In genomic region chr11:58957226-58957914, GRCm38 (mm10) we compare ENCODE assay signal across 8 mouse cellular contexts. TPM values are rescaled to one million over a fixed set of nuclear protein-coding genes. Genes with fewer than 3 reads are reported as not detected.
DNase-seq lines count a peak whose midpoint lies in the region; ATAC-seq lines count a peak whose summit lies in the region.

No protein-coding gene starts in this region.

- ATAC-seq in heart, embryonic 13.5 days (ENCODE audit: extremely low read depth, insufficient number of reproducible peaks, low FRiP score, low TSS enrichment): no peak
- no peak for ATAC-seq in forebrain, embryonic 15.5 days (replicated peaks)

- peaks cover 14% of the 10 kb centered on the region for H3K27me3 ChIP-seq in heart, embryonic 13.5 days (replicated peaks)
- H3K27me3 ChIP-seq in forebrain, embryonic 15.5 days: no peaks in the 10 kb centered on the region

- H3K9ac ChIP-seq in heart, embryonic 13.5 days: peak overlapping the region; percentile 96
- peak overlapping the region; percentile 100 for H3K9ac ChIP-seq in forebrain, embryonic 15.5 days (replicated peaks)

- no peak overlapping the region for H3K27ac ChIP-seq in heart, embryonic 13.5 days (replicated peaks)
- H3K27ac ChIP-seq in brown adipose tissue, adult 24 weeks (replicated peaks; ENCODE audit: low read depth, low read length): no peak overlapping the region
- H3K27ac ChIP-seq in forebrain, embryonic 15.5 days (replicated peaks): peak overlapping the region; percentile 47
- 0 out of 2 replicates have a peak overlapping the region, but pooled peaks have one; percentile 89 for H3K27ac ChIP-seq in macrophage

- H3K4me3 ChIP-seq in heart, embryonic 13.5 days: peak overlapping the region; percentile 76
- peak overlapping the region; percentile 9; the same call in 1 of the 2 replicates for H3K4me3 ChIP-seq in brown adipose tissue, adult 24 weeks (ENCODE audit: insufficient read depth, low read depth, low read length)
- H3K4me3 ChIP-seq in forebrain, embryonic 15.5 days: peak overlapping the region; percentile 99
- H3K4me3 ChIP-seq in macrophage (ENCODE audit: inconsistent target): peak overlapping the region; percentile 95

- WGBS in heart, embryonic 13.5 days: 82% methylated on average over 5 of the region's 5 CpGs
- 72% methylated on average over 5 of the region's 5 CpGs for WGBS in forebrain, embryonic 15.5 days
- 95% methylated on average over 5 of the region's 5 CpGs for WGBS in macrophage (ENCODE audit: missing documents)

- peaks cover 44% of the 10 kb centered on the region for H3K4me1 ChIP-seq in heart, embryonic 13.5 days
- H3K4me1 ChIP-seq in brown adipose tissue, adult 24 weeks (ENCODE audit: control insufficient read depth, insufficient read depth, insufficient read length, low read length): peaks cover 8% of the 10 kb centered on the region; the same call in 1 of the 2 replicates
- peaks cover 51% of the 10 kb centered on the region for H3K4me1 ChIP-seq in forebrain, embryonic 15.5 days

- H3K4me2 ChIP-seq in heart, embryonic 13.5 days: peak overlapping the region; percentile 97
- H3K4me2 ChIP-seq in forebrain, embryonic 15.5 days (replicated peaks): peak overlapping the region; percentile 79

- peaks cover 33% of the 10 kb centered on the region for H3K79me2 ChIP-seq in macrophage (ENCODE audit: inconsistent target)

- no peak for DNase-seq in heart, adult 9 months (ENCODE audit: low spot score in 2 of 2)
- no peak for DNase-seq in adrenal gland, adult (ENCODE audit: inconsistent age in 2 of 2, low spot score in 1 of 2)
- DNase-seq in right cerebral cortex, postnatal 14 days: no peak
- no peak for DNase-seq in kidney, postnatal 10 days

- H3K36me3 ChIP-seq in heart, embryonic 13.5 days: peaks cover 16% of the 10 kb centered on the region
- H3K36me3 ChIP-seq in forebrain, embryonic 15.5 days: no peaks in the 10 kb centered on the region
- H3K36me3 ChIP-seq in macrophage (ENCODE audit: inconsistent target): peaks cover 7% of the 10 kb centered on the region; the same call in 1 of the 2 replicates

- peaks cover 9% of the 10 kb centered on the region; the same call in 1 of the 2 replicates for H3K9me3 ChIP-seq in heart, embryonic 13.5 days
- H3K9me3 ChIP-seq in forebrain, embryonic 15.5 days: no peaks in the 10 kb centered on the region

RNA-seq across cellular contexts. Expression of gene Hist3h2a, which starts 2.9 kb away (rescaled TPM):
- 26.4 and 28.5 TPM in 2 replicates for polyA plus RNA-seq in heart, embryonic 13.5 days (2015; fragmentation: Nextera tagmentation; extraction: Ambion mirVana)
- 8.2 and 12.4 TPM in 2 replicates for polyA plus RNA-seq in brown adipose tissue, adult 24 weeks (2012; ENCODE audit: insufficient read depth, insufficient read length, missing spikeins)
- 155 and 160 TPM in 2 replicates for polyA plus RNA-seq in forebrain, embryonic 15.5 days (2015; fragmentation: Nextera tagmentation; extraction: Ambion mirVana)
- total RNA-seq in macrophage (2018; cell fraction: chromatin; rRNA removed): 100 to 1,000 TPM in 5 of 26 experiments, 10 to 100 TPM in 18, 1 to 10 TPM in 3; 6.6 to 134 (median 27.4) TPM
- 10 to 100 TPM; 19.1 to 74.1 (median 48.6) TPM for total RNA-seq in macrophage (2018; cell fraction: cytosol; rRNA removed)
- total RNA-seq in macrophage (2018; cell fraction: nucleus; rRNA removed): 100 to 1,000 TPM in 5 of 26 experiments, 10 to 100 TPM in 21; 14.1 to 225 (median 52.5) TPM
- 16.2 to 56.9 TPM (median 24.3 TPM) in 3 replicates for polyA plus RNA-seq in macrophage (2018)

RNA-seq across cellular contexts. Expression of gene Trim17, which starts 2.9 kb away (rescaled TPM):
- polyA plus RNA-seq in heart, embryonic 13.5 days (2015; fragmentation: Nextera tagmentation; extraction: Ambion mirVana): 0.43 and 0.76 TPM in 2 replicates
- not detected in 2 replicates for polyA plus RNA-seq in brown adipose tissue, adult 24 weeks (2012; ENCODE audit: insufficient read depth, insufficient read length, missing spikeins)
- 1.9 and 2.7 TPM in 2 replicates for polyA plus RNA-seq in forebrain, embryonic 15.5 days (2015; fragmentation: Nextera tagmentation; extraction: Ambion mirVana)
- 1 to 10 TPM in 3 of 26 experiments, under 1 TPM in 18, not detected in 5; 0.25 to 1.5 (median 0.54) TPM for total RNA-seq in macrophage (2018; cell fraction: chromatin; rRNA removed)
- under 1 TPM in 25 of 26 experiments, not detected in 1; 0.04 to 0.30 (median 0.11) TPM for total RNA-seq in macrophage (2018; cell fraction: cytosol; rRNA removed)
- under 1 TPM in 24 of 26 experiments, not detected in 2; 0.16 to 0.98 (median 0.52) TPM for total RNA-seq in macrophage (2018; cell fraction: nucleus; rRNA removed)
- 0.07 to 0.14 TPM in 2 of 3 replicates, not detected in the other for polyA plus RNA-seq in macrophage (2018)

RNA-seq across cellular contexts. Expression of gene Hist3h2ba, which starts 8.7 kb away (rescaled TPM):
- 14.4 and 14.9 TPM in 2 replicates for polyA plus RNA-seq in heart, embryonic 13.5 days (2015; fragmentation: Nextera tagmentation; extraction: Ambion mirVana)
- not detected in 2 replicates for polyA plus RNA-seq in brown adipose tissue, adult 24 weeks (2012; ENCODE audit: insufficient read depth, insufficient read length, missing spikeins)
- 355 and 373 TPM in 2 replicates for polyA plus RNA-seq in forebrain, embryonic 15.5 days (2015; fragmentation: Nextera tagmentation; extraction: Ambion mirVana)
- not detected for total RNA-seq in macrophage (2018; cell fraction: chromatin; rRNA removed)
- total RNA-seq in macrophage (2018; cell fraction: cytosol; rRNA removed): 1 to 10 TPM in 9 of 26 experiments, under 1 TPM in 15, not detected in 2; 0.45 to 2.0 (median 0.95) TPM
- total RNA-seq in macrophage (2018; cell fraction: nucleus; rRNA removed): 1 to 10 TPM in 2 of 26 experiments, not detected in 24; 1.4 to 1.8 TPM
- 0.50 to 0.78 TPM in 2 of 3 replicates, not detected in the other for polyA plus RNA-seq in macrophage (2018)

RNA-seq across cellular contexts. Expression of gene Rnf187, which starts 18.7 kb away (rescaled TPM):
- polyA plus RNA-seq in heart, embryonic 13.5 days (2015; fragmentation: Nextera tagmentation; extraction: Ambion mirVana): 151 and 166 TPM in 2 replicates
- polyA plus RNA-seq in brown adipose tissue, adult 24 weeks (2012; ENCODE audit: insufficient read depth, insufficient read length, missing spikeins): 76.4 and 79.9 TPM in 2 replicates
- 508 and 517 TPM in 2 replicates for polyA plus RNA-seq in forebrain, embryonic 15.5 days (2015; fragmentation: Nextera tagmentation; extraction: Ambion mirVana)
- 10 to 100 TPM in 17 of 26 experiments, 1 to 10 TPM in 9; 2.9 to 35.0 (median 14.9) TPM for total RNA-seq in macrophage (2018; cell fraction: chromatin; rRNA removed)
- total RNA-seq in macrophage (2018; cell fraction: cytosol; rRNA removed): 100 to 1,000 TPM in 13 of 26 experiments, 10 to 100 TPM in 13; 69.7 to 129 (median 99.3) TPM
- 10 to 100 TPM; 18.7 to 68.4 (median 36.7) TPM for total RNA-seq in macrophage (2018; cell fraction: nucleus; rRNA removed)
- polyA plus RNA-seq in macrophage (2018): 45.0 to 110 TPM (median 97.1 TPM) in 3 replicates

RNA-seq across cellular contexts. Expression of gene Trim11, which starts 20.5 kb away (rescaled TPM):
- polyA plus RNA-seq in heart, embryonic 13.5 days (2015; fragmentation: Nextera tagmentation; extraction: Ambion mirVana): 25.6 and 28.2 TPM in 2 replicates
- polyA plus RNA-seq in brown adipose tissue, adult 24 weeks (2012; ENCODE audit: insufficient read depth, insufficient read length, missing spikeins): 3.8 and 4.8 TPM in 2 replicates
- polyA plus RNA-seq in forebrain, embryonic 15.5 days (2015; fragmentation: Nextera tagmentation; extraction: Ambion mirVana): 22.6 and 24.8 TPM in 2 replicates
- total RNA-seq in macrophage (2018; cell fraction: chromatin; rRNA removed): 10 to 100 TPM; 24.2 to 97.7 (median 71.8) TPM
- 10 to 100 TPM in 22 of 26 experiments, 1 to 10 TPM in 4; 7.7 to 22.5 (median 18.0) TPM for total RNA-seq in macrophage (2018; cell fraction: cytosol; rRNA removed)
- total RNA-seq in macrophage (2018; cell fraction: nucleus; rRNA removed): 10 to 100 TPM; 18.6 to 83.1 (median 49.3) TPM
- 11.4 to 20.3 TPM (median 14.2 TPM) in 3 replicates for polyA plus RNA-seq in macrophage (2018)

Comparison
In these comparisons a context has a peak if more than half of its experiments do, and no peak if none do; other contexts are left out.
1. H3K27ac ChIP-seq: peak in forebrain, embryonic 15.5 days (single experiment) and macrophage (single experiment); none in heart, embryonic 13.5 days (single experiment) and brown adipose tissue, adult 24 weeks (single experiment).
2. H3K4me3 ChIP-seq: peak in every context shown above with its lines; median percentile 99 in forebrain, embryonic 15.5 days; 95 in macrophage; 76 in heart, embryonic 13.5 days; 9 in brown adipose tissue, adult 24 weeks.
3. RNA of gene Hist3h2ba, which starts 8.7 kb away (polyA plus RNA-seq): 355 to 373 TPM in forebrain, embryonic 15.5 days; 14.4 to 14.9 TPM in heart, embryonic 13.5 days, 0.50 to 0.78 TPM in macrophage and not detected in brown adipose tissue, adult 24 weeks; every median in the first group is over 10 times any median in the second.